Mouse (Mus musculus): Measurements from ENCODE around the gene Nfib.

GRCm38 (mm10) chr4:82697151-82697550 is 8.4 kb downstream of the Nfib start:
- TF ChIP-seq CTCF (IDR thresholded peaks at IDR 0.05; ENCODE audit: borderline replicate concordance, control insufficient read depth, extremely low read depth, insufficient read depth, low read length, poor library complexity) (no peak), POLR2A (IDR thresholded peaks at IDR 0.05; ENCODE audit: control insufficient read depth, extremely low read depth, insufficient read depth, low read length, poor library complexity) (no peak)

All from thymus, adult 2 months (tissue).